ENCODE assay signal across 8 mouse cellular contexts in genomic region chr11:116012262-116012947, GRCm38 (mm10). TPM values are rescaled to one million over a fixed set of nuclear protein-coding genes. Genes with fewer than 3 reads are reported as not detected.
DNase-seq lines count a peak whose midpoint lies in the region; ATAC-seq and TF ChIP-seq lines count a peak whose summit lies in the region.

Galk1 (minus strand) TSS chr11:116012719.

- peaks cover 14% of the 10 kb centered on the region for H3K4me1 ChIP-seq in embryonic facial prominence, embryonic 14.5 days (ENCODE audit: control insufficient read depth, insufficient read depth, low read length)
- peaks cover 3% of the 10 kb centered on the region; the same call in 1 of the 2 replicates for H3K4me1 ChIP-seq in heart, adult 2 months (ENCODE audit: control insufficient read depth, insufficient read depth, low read length)
- peaks cover 31% of the 10 kb centered on the region for H3K4me1 ChIP-seq in limb, embryonic 12.5 days (replicated peaks)
- H3K4me1 ChIP-seq in midbrain, embryonic 14.5 days (ENCODE audit: control insufficient read depth, insufficient read depth, low read length): peaks cover 14% of the 10 kb centered on the region

- H3K4me2 ChIP-seq in embryonic facial prominence, embryonic 14.5 days (ENCODE audit: low read depth, low read length): peak within 1 kb of the TSS; percentile 75
- H3K4me2 ChIP-seq in limb, embryonic 12.5 days: peak within 1 kb of the TSS; percentile 77
- peak within 1 kb of the TSS; percentile 81 for H3K4me2 ChIP-seq in midbrain, embryonic 14.5 days (ENCODE audit: low read length)

- H3K9ac ChIP-seq in embryonic facial prominence, embryonic 14.5 days (ENCODE audit: low read depth, low read length): peak within 1 kb of the TSS; percentile 82
- H3K9ac ChIP-seq in heart, adult 2 months (ENCODE audit: low read depth, low read length): peak within 1 kb of the TSS; percentile 59
- peak within 1 kb of the TSS; percentile 80 for H3K9ac ChIP-seq in limb, embryonic 12.5 days (replicated peaks)
- peak within 1 kb of the TSS; percentile 60 for H3K9ac ChIP-seq in midbrain, embryonic 14.5 days (replicated peaks; ENCODE audit: low read length)

- peak; percentile 99 for DNase-seq in 3134 (ENCODE audit: extremely low read depth, insufficient read length, low spot score)
- peak; percentile 94 for DNase-seq in adrenal gland, postnatal 14 days
- DNase-seq in embryonic facial prominence, embryonic 14.5 days (ENCODE audit: low spot score): peak; percentile 97
- peak; percentile 90 to 93 for DNase-seq in heart, adult 2 months
- DNase-seq in kidney, adult 8-10 months: peak; percentile 94
- peak; percentile 87 for DNase-seq in midbrain, embryonic 14.5 days
- peak; percentile 82 to 91 for DNase-seq in spleen, adult 18-20 months

- peak within 1 kb of the TSS; percentile 93 for H3K27ac ChIP-seq in embryonic facial prominence, embryonic 14.5 days (replicated peaks; ENCODE audit: low read depth, low read length)
- H3K27ac ChIP-seq in heart, adult 2 months: peak within 1 kb of the TSS; percentile 77
- H3K27ac ChIP-seq in limb, embryonic 12.5 days: peak within 1 kb of the TSS; percentile 96
- H3K27ac ChIP-seq in midbrain, embryonic 14.5 days (replicated peaks; ENCODE audit: low read depth, low read length): peak within 1 kb of the TSS; percentile 73

- TF ChIP-seq POLR2A in heart, adult 2 months (IDR thresholded peaks at IDR 0.05; ENCODE audit: insufficient read depth, low read depth, low read length): peak; percentile 40; the same call in 1 of the 2 replicates

- H3K36me3 ChIP-seq in embryonic facial prominence, embryonic 14.5 days (ENCODE audit: control insufficient read depth, insufficient read depth, low read length): peaks cover 33% of the 10 kb centered on the region
- no peaks in the 10 kb centered on the region for H3K36me3 ChIP-seq in heart, adult 2 months (ENCODE audit: control insufficient read depth, insufficient read depth, low read length)
- H3K36me3 ChIP-seq in limb, embryonic 12.5 days: peaks cover 33% of the 10 kb centered on the region
- no peaks in the 10 kb centered on the region for H3K36me3 ChIP-seq in midbrain, embryonic 14.5 days (ENCODE audit: control insufficient read depth, insufficient read depth, low read length)

- H3K79me2 ChIP-seq in heart, adult 2 months (replicated peaks; ENCODE audit: control insufficient read depth, insufficient read depth, low read length): no peaks in the 10 kb centered on the region

- TF ChIP-seq CTCF in heart, adult 2 months (IDR thresholded peaks at IDR 0.05): no peak

- H3K4me3 ChIP-seq in embryonic facial prominence, embryonic 14.5 days (ENCODE audit: low read depth, low read length): peak within 1 kb of the TSS; percentile 57
- H3K4me3 ChIP-seq in heart, adult 2 months: peak within 1 kb of the TSS; percentile 66
- H3K4me3 ChIP-seq in limb, embryonic 12.5 days (replicated peaks): peak within 1 kb of the TSS; percentile 70
- H3K4me3 ChIP-seq in midbrain, embryonic 14.5 days (replicated peaks; ENCODE audit: low read depth, low read length): peak within 1 kb of the TSS; percentile 50

- intact Hi-C loops in heart, adult 2 months (cut with DNase I): no loop called here

- no peak for TF ChIP-seq EP300 in heart, adult 2 months (IDR thresholded peaks at IDR 0.05; ENCODE audit: insufficient read depth, low read depth, low read length)

- peak; percentile 91 for ATAC-seq in embryonic facial prominence, embryonic 14.5 days (ENCODE audit: low read depth)
- ATAC-seq in limb, embryonic 12.5 days (ENCODE audit: insufficient number of reproducible peaks, insufficient read depth, low FRiP score, low TSS enrichment, low read depth): peak; percentile 83
- ATAC-seq in midbrain, embryonic 14.5 days (ENCODE audit: low FRiP score, low TSS enrichment): peak; percentile 74

- under 1% methylated on average over 37 of the region's 55 CpGs for WGBS in embryonic facial prominence, embryonic 14.5 days
- WGBS in heart, adult 2 months: 2% methylated on average over 55 of the region's 55 CpGs
- under 1% methylated on average over 49 of the region's 55 CpGs for WGBS in limb, embryonic 12.5 days
- WGBS in midbrain, embryonic 14.5 days: under 1% methylated on average over 55 of the region's 55 CpGs

- no peaks in the 10 kb centered on the region for H3K27me3 ChIP-seq in embryonic facial prominence, embryonic 14.5 days (replicated peaks; ENCODE audit: control insufficient read depth, insufficient read depth, low read length)
- H3K27me3 ChIP-seq in heart, adult 2 months (ENCODE audit: control insufficient read depth, insufficient read depth, low read length): no peaks in the 10 kb centered on the region
- H3K27me3 ChIP-seq in limb, embryonic 12.5 days: no peaks in the 10 kb centered on the region
- no peaks in the 10 kb centered on the region for H3K27me3 ChIP-seq in midbrain, embryonic 14.5 days (ENCODE audit: control insufficient read depth, insufficient read depth, low read length)

- no peaks in the 10 kb centered on the region for H3K9me3 ChIP-seq in embryonic facial prominence, embryonic 14.5 days (ENCODE audit: control insufficient read depth, low read length)
- no peaks in the 10 kb centered on the region for H3K9me3 ChIP-seq in limb, embryonic 12.5 days
- no peaks in the 10 kb centered on the region for H3K9me3 ChIP-seq in midbrain, embryonic 14.5 days (ENCODE audit: control insufficient read depth, low read length)

RNA-seq across cellular contexts. Expression of gene Galk1, which starts in this region (rescaled TPM):
- 41.5 and 51.9 TPM in 2 replicates for total RNA-seq in adrenal gland, postnatal 14 days (2021)
- polyA plus RNA-seq in embryonic facial prominence, embryonic 14.5 days (2014; fragmentation: Nextera tagmentation; extraction: Ambion mirVana): 140 and 164 TPM in 2 replicates
- 10 to 100 TPM; 14.5 to 14.7 TPM for total RNA-seq in heart, adult 2 months (2021)
- polyA plus RNA-seq in heart, adult 2 months (2012; rRNA removed): 14.6 and 16.4 TPM in 2 replicates
- polyA plus RNA-seq in limb, embryonic 12.5 days (2016; fragmentation: Nextera tagmentation; extraction: Ambion mirVana): 181 and 182 TPM in 2 replicates
- polyA plus RNA-seq in midbrain, embryonic 14.5 days (2014; fragmentation: Nextera tagmentation; extraction: Ambion mirVana): 32.5 and 39.3 TPM in 2 replicates

Comparison
In these comparisons a context has a peak if more than half of its experiments do, and no peak if none do; other contexts are left out.
1. Peak in every context shown above with its lines: DNase-seq, ATAC-seq, H3K4me3 ChIP-seq and H3K27ac ChIP-seq.